27 mouse cellular contexts compared by ENCODE assay signal in genomic region chr17:90207617-90208016, GRCm38 (mm10).
DNase-seq lines count a peak whose midpoint lies in the region; ATAC-seq and TF ChIP-seq lines count a peak whose summit lies in the region.
"Had no signal": no experiment of that assay in that cellular context is flagged by ENCODE, and none has a peak within 500 bp of the region (broad histone marks: within the 10 kb centered on the region; RNA-seq: fewer than 3 reads in every experiment).

No protein-coding gene starts in this region.

- no peak for TF ChIP-seq POLR2A in brain, embryonic 14.5 days (IDR thresholded peaks at IDR 0.05; ENCODE audit: borderline replicate concordance, extremely low read depth, insufficient read depth, insufficient read length, poor library complexity, severe bottlenecking)
- TF ChIP-seq POLR2A in kidney, adult 2 months (IDR thresholded peaks at IDR 0.05; ENCODE audit: low read depth, low read length) = no peak

- H3K9ac ChIP-seq in hindbrain, embryonic 12.5 days = no peak overlapping the region
- no peak overlapping the region for H3K9ac ChIP-seq in hindbrain, postnatal 0 days (replicated peaks; ENCODE audit: low read length)
- no peak overlapping the region for H3K9ac ChIP-seq in forebrain, embryonic 16.5 days (replicated peaks; ENCODE audit: low read depth, low read length)
- no peak overlapping the region for H3K9ac ChIP-seq in midbrain, embryonic 14.5 days (replicated peaks; ENCODE audit: low read length)
- H3K9ac ChIP-seq: embryonic facial prominence, embryonic 12.5 days; heart, embryonic 15.5 days; liver, embryonic 13.5 days; neural tube, embryonic 12.5 days; stomach, embryonic 15.5 days had no signal

- ATAC-seq in hindbrain, embryonic 12.5 days (ENCODE audit: low FRiP score) = peak; percentile 65; the same call in 1 of the 2 replicates
- no peak for ATAC-seq in hindbrain, postnatal 0 days
- ATAC-seq in forebrain, embryonic 16.5 days = peak; percentile 72; the same call in 1 of the 2 replicates
- peak; percentile 64; the same call in 1 of the 2 replicates for ATAC-seq in midbrain, embryonic 14.5 days (ENCODE audit: low FRiP score, low TSS enrichment)
- ATAC-seq: Patski had no signal

- no peak overlapping the region for H3K27ac ChIP-seq in hindbrain, embryonic 12.5 days
- H3K27ac ChIP-seq in hindbrain, postnatal 0 days = no peak overlapping the region
- H3K27ac ChIP-seq in forebrain, embryonic 16.5 days (ENCODE audit: low read length) = no peak overlapping the region
- H3K27ac ChIP-seq in midbrain, embryonic 14.5 days (replicated peaks; ENCODE audit: low read depth, low read length) = 0 out of 2 replicates have a peak overlapping the region, but pooled peaks have one; percentile 32
- H3K27ac ChIP-seq in kidney, adult 2 months (ENCODE audit: insufficient read depth, low read depth, low read length) = no peak overlapping the region
- H3K27ac ChIP-seq: embryonic facial prominence, embryonic 12.5 days; gastrocnemius, adult 2 months; heart, embryonic 15.5 days; liver, embryonic 13.5 days; neural tube, embryonic 12.5 days; stomach, embryonic 15.5 days had no signal

- H3K4me1 ChIP-seq in hindbrain, embryonic 12.5 days = no peaks in the 10 kb centered on the region
- no peaks in the 10 kb centered on the region for H3K4me1 ChIP-seq in hindbrain, postnatal 0 days (ENCODE audit: insufficient read depth, low read length)
- H3K4me1 ChIP-seq in forebrain, embryonic 16.5 days (replicated peaks; ENCODE audit: control insufficient read depth, insufficient read depth, low read length) = no peaks in the 10 kb centered on the region; the same call in none of the 2 replicates
- 0 out of 2 replicates have a peak, but pooled peaks cover 12% of the 10 kb centered on the region for H3K4me1 ChIP-seq in midbrain, embryonic 14.5 days (ENCODE audit: control insufficient read depth, insufficient read depth, low read length)
- no peaks in the 10 kb centered on the region for H3K4me1 ChIP-seq in kidney, adult 2 months (ENCODE audit: control insufficient read depth, insufficient read depth, low read length)
- H3K4me1 ChIP-seq: embryonic facial prominence, embryonic 12.5 days; heart, embryonic 15.5 days; liver, embryonic 13.5 days; neural tube, embryonic 12.5 days; stomach, embryonic 15.5 days had no signal

- H3K36me3 ChIP-seq in hindbrain, embryonic 12.5 days = no peaks in the 10 kb centered on the region
- H3K36me3 ChIP-seq in hindbrain, postnatal 0 days (ENCODE audit: insufficient read depth, low read length) = no peaks in the 10 kb centered on the region
- H3K36me3 ChIP-seq in forebrain, embryonic 16.5 days (ENCODE audit: control insufficient read depth, insufficient read depth) = no peaks in the 10 kb centered on the region
- H3K36me3 ChIP-seq in midbrain, embryonic 14.5 days (ENCODE audit: control insufficient read depth, insufficient read depth, low read length) = no peaks in the 10 kb centered on the region
- no peaks in the 10 kb centered on the region for H3K36me3 ChIP-seq in kidney, adult 2 months (ENCODE audit: control insufficient read depth, insufficient read depth, low read length)
- H3K36me3 ChIP-seq: embryonic facial prominence, embryonic 12.5 days; G1E; heart, embryonic 15.5 days; liver, embryonic 13.5 days; neural tube, embryonic 12.5 days; stomach, embryonic 15.5 days had no signal

- no peak for DNase-seq in hindbrain, postnatal 0 days (ENCODE audit: low spot score)
- peak; percentile 74 for DNase-seq in brain, embryonic 14.5 days (ENCODE audit: low read depth)
- peak; percentile 61 for DNase-seq in midbrain, embryonic 14.5 days
- no peak for DNase-seq in kidney, adult 9 months
- no peak for DNase-seq in kidney, adult 2 months
- DNase-seq in urinary bladder, postnatal 4 days (ENCODE audit: low spot score in 2 of 2) = no peak
- DNase-seq: adrenal gland, postnatal 36 days; B cell, adult 2 months; cerebellum, adult 18-20 months; cerebellum, postnatal 14 days; gastrocnemius, adult 2 months; heart, postnatal 36 days; kidney, postnatal 25 days; liver, embryonic 13.5 days; lung, adult 2 months; lung, postnatal 14 days; thymus, adult 2 months had no signal

- no peaks in the 10 kb centered on the region for H3K9me3 ChIP-seq in hindbrain, embryonic 12.5 days (replicated peaks)
- H3K9me3 ChIP-seq in hindbrain, postnatal 0 days (ENCODE audit: low read length) = no peaks in the 10 kb centered on the region
- no peaks in the 10 kb centered on the region for H3K9me3 ChIP-seq in forebrain, embryonic 16.5 days (ENCODE audit: control insufficient read depth, low read length)
- no peaks in the 10 kb centered on the region for H3K9me3 ChIP-seq in midbrain, embryonic 14.5 days (ENCODE audit: control insufficient read depth, low read length)
- H3K9me3 ChIP-seq: embryonic facial prominence, embryonic 12.5 days; G1E; heart, embryonic 15.5 days; liver, embryonic 13.5 days; neural tube, embryonic 12.5 days; stomach, embryonic 15.5 days had no signal

- H3K27me3 ChIP-seq in hindbrain, embryonic 12.5 days = no peaks in the 10 kb centered on the region
- no peaks in the 10 kb centered on the region for H3K27me3 ChIP-seq in hindbrain, postnatal 0 days (ENCODE audit: insufficient read depth, low read length)
- H3K27me3 ChIP-seq in forebrain, embryonic 16.5 days (replicated peaks; ENCODE audit: control insufficient read depth, insufficient read depth, low read length) = no peaks in the 10 kb centered on the region
- H3K27me3 ChIP-seq in midbrain, embryonic 14.5 days (ENCODE audit: control insufficient read depth, insufficient read depth, low read length) = no peaks in the 10 kb centered on the region
- no peaks in the 10 kb centered on the region for H3K27me3 ChIP-seq in kidney, adult 2 months (replicated peaks; ENCODE audit: control insufficient read depth, insufficient read depth, low read length)
- H3K27me3 ChIP-seq: CH12.LX; embryonic facial prominence, embryonic 12.5 days; heart, embryonic 15.5 days; liver, embryonic 13.5 days; neural tube, embryonic 12.5 days; stomach, embryonic 15.5 days had no signal

- H3K4me2 ChIP-seq in hindbrain, embryonic 12.5 days (replicated peaks) = no peak overlapping the region
- no peak overlapping the region for H3K4me2 ChIP-seq in hindbrain, postnatal 0 days (ENCODE audit: low read depth, low read length)
- H3K4me2 ChIP-seq in forebrain, embryonic 16.5 days (ENCODE audit: low read length) = no peak overlapping the region
- H3K4me2 ChIP-seq in midbrain, embryonic 14.5 days (ENCODE audit: low read length) = no peak overlapping the region
- H3K4me2 ChIP-seq: embryonic facial prominence, embryonic 12.5 days; heart, embryonic 15.5 days; liver, embryonic 13.5 days; neural tube, embryonic 12.5 days; stomach, embryonic 15.5 days had no signal

- no peak overlapping the region for H3K4me3 ChIP-seq in hindbrain, embryonic 12.5 days
- H3K4me3 ChIP-seq in hindbrain, postnatal 0 days (ENCODE audit: low read length) = no peak overlapping the region
- no peak overlapping the region for H3K4me3 ChIP-seq in forebrain, embryonic 16.5 days (replicated peaks; ENCODE audit: low read length)
- H3K4me3 ChIP-seq in midbrain, embryonic 14.5 days (replicated peaks; ENCODE audit: low read depth, low read length) = no peak overlapping the region
- no peak overlapping the region for H3K4me3 ChIP-seq in kidney, adult 2 months (ENCODE audit: insufficient read depth, low read depth, low read length)
- H3K4me3 ChIP-seq: embryonic facial prominence, embryonic 12.5 days; erythroblast, embryonic 14.5 days; gastrocnemius, adult 2 months; heart, embryonic 15.5 days; liver, embryonic 13.5 days; neural tube, embryonic 12.5 days; stomach, embryonic 15.5 days had no signal

- TF ChIP-seq CTCF in hindbrain, postnatal 0 days (IDR thresholded peaks at IDR 0.05; ENCODE audit: low read depth) = no peak
- TF ChIP-seq CTCF in brain, embryonic 14.5 days (IDR thresholded peaks at IDR 0.05; ENCODE audit: borderline replicate concordance, extremely low read depth, insufficient read depth, insufficient read length) = no peak
- TF ChIP-seq CTCF in kidney, adult 2 months (conservative IDR thresholded peaks at IDR 0.05; ENCODE audit: insufficient read depth, insufficient read length, low read depth, low read length) = no peak

- 55% methylated on average over 5 of the region's 5 CpGs for WGBS in hindbrain, embryonic 12.5 days
- WGBS in hindbrain, postnatal 0 days = 35% methylated on average over 5 of the region's 5 CpGs
- WGBS in forebrain, embryonic 16.5 days = 19% methylated on average over 5 of the region's 5 CpGs
- WGBS in midbrain, embryonic 14.5 days = 8% methylated on average over 5 of the region's 5 CpGs
- WGBS in kidney, adult 2 months = 32% methylated on average over 5 of the region's 5 CpGs

Comparison
In these comparisons a context has a peak if more than half of its experiments do, and no peak if none do; other contexts are left out.
1. DNase-seq: peak in brain, embryonic 14.5 days (single experiment) and midbrain, embryonic 14.5 days (single experiment); none in hindbrain, postnatal 0 days (single experiment), kidney, adult 9 months (single experiment), kidney, adult 2 months (single experiment) and urinary bladder, postnatal 4 days (0 of 2).